Mouse (Mus musculus): ENCODE results near the gene Mbnl1. TPM values are rescaled to one million over a fixed set of nuclear protein-coding genes. Genes with fewer than 3 reads are reported as not detected.

Gene Mbnl1
- polyA plus RNA-seq, 1 experiment from 2014 or later = 33.3 TPM

DNA sequence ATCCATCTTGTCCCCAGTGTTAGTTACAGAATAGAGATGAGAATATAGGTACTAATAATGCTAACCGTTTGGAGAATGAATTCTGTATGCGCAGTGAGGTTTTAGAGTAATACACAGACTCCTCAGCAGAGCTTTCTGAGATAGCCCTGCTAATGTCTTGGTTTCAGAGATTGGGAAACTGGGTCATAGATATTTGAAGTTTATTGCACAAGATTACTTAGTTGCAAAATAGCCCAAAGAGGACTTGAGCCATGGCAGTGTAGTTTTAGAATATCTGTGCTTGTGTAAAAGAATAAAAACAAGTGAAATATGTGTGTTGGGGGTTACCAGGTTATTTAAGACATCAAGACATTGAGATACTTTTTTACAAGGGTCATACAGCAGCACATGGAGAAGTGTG lies 35.3 kb downstream of the Mbnl1 start:
- WGBS = 100% methylated on average over 2 of the region's 2 CpGs
- no peak overlapping the region for H3K9ac ChIP-seq (replicated peaks)
- no peak overlapping the region for H3K4me3 ChIP-seq
- no peak overlapping the region for H3K27ac ChIP-seq (replicated peaks)
- H3K36me3 ChIP-seq = no peaks in the 10 kb centered on the region
- no peak overlapping the region for H3K4me2 ChIP-seq (replicated peaks)
- no peak for ATAC-seq (ENCODE audit: low FRiP score, low read depth)
- H3K9me3 ChIP-seq = no peaks in the 10 kb centered on the region
- H3K27me3 ChIP-seq = no peaks in the 10 kb centered on the region
- H3K4me1 ChIP-seq = peaks cover 11% of the 10 kb centered on the region; the same call in 1 of the 2 replicates

DNA sequence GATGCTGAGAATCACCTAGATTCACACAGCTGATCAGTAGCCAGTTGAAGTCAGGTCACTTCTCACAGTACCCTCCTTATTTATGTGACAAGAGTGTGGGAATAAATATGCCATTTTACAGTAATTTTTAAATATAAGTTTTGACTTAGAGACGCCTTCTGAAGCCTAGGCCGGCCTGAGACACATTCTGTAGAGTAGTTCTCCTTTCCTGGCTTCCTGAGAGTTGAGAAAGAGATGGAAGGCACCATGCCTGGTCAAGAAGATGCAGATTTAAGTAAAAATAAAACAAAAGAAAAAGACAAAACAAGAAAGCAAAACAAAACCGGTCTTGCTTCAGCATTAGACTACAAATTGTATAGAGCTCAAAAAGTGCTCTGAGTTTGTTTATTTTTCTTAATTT lies 38.6 kb downstream of the Mbnl1 start:
- WGBS = 90% methylated on average over 3 of the region's 3 CpGs
- ATAC-seq (ENCODE audit: low FRiP score, low read depth) = no peak
- H3K9me3 ChIP-seq = no peaks in the 10 kb centered on the region
- H3K9ac ChIP-seq (replicated peaks) = no peak overlapping the region
- no peak overlapping the region for H3K4me3 ChIP-seq
- H3K4me1 ChIP-seq = peaks cover 10% of the 10 kb centered on the region
- no peaks in the 10 kb centered on the region for H3K36me3 ChIP-seq
- no peak overlapping the region for H3K4me2 ChIP-seq (replicated peaks)
- H3K27ac ChIP-seq (replicated peaks) = no peak overlapping the region
- H3K27me3 ChIP-seq = no peaks in the 10 kb centered on the region

DNA sequence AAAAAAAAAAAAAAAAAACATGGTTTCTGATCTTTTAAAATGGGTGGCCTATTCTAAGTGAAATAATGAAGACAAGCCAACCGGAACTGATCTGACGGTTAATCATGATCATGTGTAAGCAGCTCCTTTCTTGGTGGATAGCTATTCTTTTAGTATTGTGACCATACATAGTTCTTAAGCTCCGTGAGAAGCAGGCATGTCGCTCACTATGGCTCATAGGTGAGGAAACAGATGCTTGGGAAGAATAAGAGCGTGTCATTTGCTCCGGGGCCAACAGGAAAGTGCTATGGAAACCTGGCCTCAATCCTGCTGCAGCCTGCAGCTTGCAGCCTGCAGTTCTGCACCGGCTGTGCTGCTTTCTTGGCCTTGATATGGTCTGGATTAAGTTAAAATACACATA lies 40.7 kb downstream of the Mbnl1 start:
- H3K4me3 ChIP-seq = no peak overlapping the region
- peaks cover 14% of the 10 kb centered on the region for H3K4me1 ChIP-seq
- WGBS = 29% methylated on average over 7 of the region's 7 CpGs
- no peaks in the 10 kb centered on the region for H3K36me3 ChIP-seq
- no peak overlapping the region for H3K4me2 ChIP-seq (replicated peaks)
- no peak overlapping the region for H3K9ac ChIP-seq (replicated peaks)
- H3K27ac ChIP-seq (replicated peaks) = no peak overlapping the region
- no peaks in the 10 kb centered on the region for H3K9me3 ChIP-seq
- ATAC-seq (ENCODE audit: low FRiP score, low read depth) = peak; percentile 63
- no peaks in the 10 kb centered on the region; the same call in 1 of the 2 replicates for H3K27me3 ChIP-seq

DNA sequence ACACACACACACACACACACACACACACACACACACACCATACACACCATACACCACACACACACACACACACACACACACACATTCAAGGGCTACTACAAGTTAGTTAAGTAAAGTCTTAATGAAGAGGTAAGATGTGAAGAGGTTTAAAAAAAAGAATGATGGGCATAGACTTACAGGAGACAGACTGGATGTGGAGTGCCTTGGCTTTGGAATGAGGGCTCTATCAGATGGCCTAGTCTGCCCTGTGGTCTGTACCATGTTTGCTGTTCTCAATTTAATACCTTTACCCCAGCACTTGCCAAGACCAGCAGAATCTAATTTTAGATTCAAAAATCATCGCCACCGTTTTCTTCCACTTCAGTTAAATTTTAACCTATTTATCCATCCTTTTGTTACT lies 41.1 kb downstream of the Mbnl1 start:
- no peak overlapping the region for H3K27ac ChIP-seq (replicated peaks)
- no peak overlapping the region for H3K9ac ChIP-seq (replicated peaks)
- H3K36me3 ChIP-seq = no peaks in the 10 kb centered on the region
- H3K4me3 ChIP-seq = no peak overlapping the region
- H3K9me3 ChIP-seq = no peaks in the 10 kb centered on the region
- peaks cover 14% of the 10 kb centered on the region for H3K4me1 ChIP-seq
- ATAC-seq (ENCODE audit: low FRiP score, low read depth) = 0 out of 2 replicates have a peak, but pooled peaks have one; percentile 8
- WGBS = 82% methylated on average over 2 of the region's 2 CpGs
- H3K27me3 ChIP-seq = no peaks in the 10 kb centered on the region; the same call in 1 of the 2 replicates
- no peak overlapping the region for H3K4me2 ChIP-seq (replicated peaks)

DNA sequence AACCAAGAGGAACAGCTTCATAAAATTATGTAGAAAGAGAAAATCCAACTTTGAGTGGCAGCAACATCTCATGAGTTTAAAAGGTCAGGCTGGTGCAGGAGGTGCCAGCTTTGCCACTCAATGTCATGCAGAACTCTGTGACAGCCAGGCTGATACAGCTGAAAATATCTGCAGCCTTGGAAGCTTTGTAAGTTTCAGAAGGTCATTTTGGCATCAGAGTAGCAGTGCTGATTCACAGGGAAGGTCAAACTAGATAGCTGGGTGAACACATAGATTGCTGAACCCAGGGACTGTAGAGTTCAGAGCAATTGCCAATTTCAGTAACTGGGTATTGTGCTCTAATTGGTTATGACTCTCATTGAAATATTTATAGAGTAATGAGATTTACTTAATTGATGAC lies 42.8 kb downstream of the Mbnl1 start:
- no peak for ATAC-seq (ENCODE audit: low FRiP score, low read depth)
- Histone ChIP-seq H3K9me3 (no peaks in the 10 kb centered on the region), H3K27ac (replicated peaks) (no peak overlapping the region)

DNA sequence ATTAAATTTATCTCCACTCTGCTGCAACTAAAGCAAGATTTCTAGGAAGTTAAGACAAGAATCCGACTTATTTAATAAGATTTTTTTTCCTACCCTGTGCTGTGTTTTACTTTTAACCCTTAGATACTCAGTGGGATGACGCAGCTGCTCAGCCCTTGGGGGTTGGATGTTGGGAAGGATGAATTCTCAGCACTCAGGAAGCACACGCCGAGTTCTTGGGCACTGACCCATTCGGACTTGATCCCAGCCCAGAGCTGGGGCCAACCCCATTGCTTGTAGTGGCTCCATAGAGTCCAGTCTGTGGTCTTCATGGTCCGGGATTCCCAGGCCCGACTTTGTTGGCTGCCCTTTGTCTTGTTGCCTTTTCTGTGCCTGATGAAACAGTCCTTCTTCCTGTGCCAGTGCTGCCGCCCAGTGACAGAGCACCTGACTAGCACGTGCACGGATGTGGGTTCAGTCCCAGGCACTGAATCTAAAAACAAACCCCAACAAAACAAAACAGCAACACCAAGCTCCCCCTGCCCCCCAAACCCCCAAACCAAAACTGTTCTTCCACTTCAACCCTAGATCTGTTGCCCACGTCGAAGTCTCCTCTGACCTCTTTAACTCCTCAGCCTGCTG lies 43.5 kb downstream of the Mbnl1 start:
- Histone ChIP-seq H3K9me3 (no peaks in the 10 kb centered on the region), H3K4me1 (peaks cover 14% of the 10 kb centered on the region), H3K4me2 (replicated peaks) (no peak overlapping the region), H3K27ac (replicated peaks) (no peak overlapping the region), H3K36me3 (no peaks in the 10 kb centered on the region), H3K27me3 (no peaks in the 10 kb centered on the region; the same call in 1 of the 2 replicates), H3K9ac (replicated peaks) (no peak overlapping the region), H3K4me3 (no peak overlapping the region)
- WGBS = 40% methylated on average over 12 of the region's 12 CpGs
- ATAC-seq (ENCODE audit: low FRiP score, low read depth) = no peak; the same call in 1 of the 2 replicates

More for the DNA sequence above, 42.8 kb downstream of the Mbnl1 start:
- no peaks in the 10 kb centered on the region for H3K36me3 ChIP-seq
- H3K4me1 ChIP-seq = peaks cover 14% of the 10 kb centered on the region
- no peak overlapping the region for H3K4me2 ChIP-seq (replicated peaks)
- H3K4me3 ChIP-seq = no peak overlapping the region
- no peak overlapping the region for H3K9ac ChIP-seq (replicated peaks)
- no peaks in the 10 kb centered on the region; the same call in 1 of the 2 replicates for H3K27me3 ChIP-seq

DNA sequence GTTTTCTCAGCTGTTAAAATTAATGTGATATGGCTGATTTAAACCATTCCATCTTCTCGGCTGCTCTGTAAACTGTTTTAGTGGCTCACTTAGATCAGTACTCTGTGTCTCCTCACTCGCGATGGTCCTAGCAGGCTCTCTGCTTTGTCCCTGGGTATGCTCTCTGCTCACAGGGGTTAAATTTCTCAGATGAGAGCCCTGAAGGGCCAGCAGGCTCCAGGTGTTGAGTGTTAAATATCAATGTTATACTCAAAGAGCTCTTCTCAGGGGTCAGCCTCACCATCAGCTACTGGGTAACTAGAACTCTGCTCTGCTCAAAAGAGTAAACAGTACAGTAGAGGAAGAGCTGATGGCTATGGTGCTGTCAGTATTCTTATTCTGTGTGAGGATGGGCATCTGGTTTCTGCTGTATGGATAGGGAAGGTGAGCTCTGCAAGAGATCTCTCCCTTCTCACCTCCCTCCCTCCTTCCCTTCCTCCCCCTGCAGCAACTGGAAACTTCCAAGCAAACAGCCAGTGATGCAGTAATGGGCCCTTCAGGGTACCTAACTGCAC lies 44.7 kb downstream of the Mbnl1 start:
- Histone ChIP-seq H3K9ac (replicated peaks) (no peak overlapping the region), H3K4me2 (replicated peaks) (no peak overlapping the region), H3K4me3 (no peak overlapping the region), H3K27me3 (no peaks in the 10 kb centered on the region; the same call in 1 of the 2 replicates), H3K9me3 (no peaks in the 10 kb centered on the region), H3K27ac (replicated peaks) (no peak overlapping the region), H3K36me3 (no peaks in the 10 kb centered on the region), H3K4me1 (peaks cover 14% of the 10 kb centered on the region)
- ATAC-seq (ENCODE audit: low FRiP score, low read depth) = no peak
- 77% methylated on average over 3 of the region's 3 CpGs for WGBS

DNA sequence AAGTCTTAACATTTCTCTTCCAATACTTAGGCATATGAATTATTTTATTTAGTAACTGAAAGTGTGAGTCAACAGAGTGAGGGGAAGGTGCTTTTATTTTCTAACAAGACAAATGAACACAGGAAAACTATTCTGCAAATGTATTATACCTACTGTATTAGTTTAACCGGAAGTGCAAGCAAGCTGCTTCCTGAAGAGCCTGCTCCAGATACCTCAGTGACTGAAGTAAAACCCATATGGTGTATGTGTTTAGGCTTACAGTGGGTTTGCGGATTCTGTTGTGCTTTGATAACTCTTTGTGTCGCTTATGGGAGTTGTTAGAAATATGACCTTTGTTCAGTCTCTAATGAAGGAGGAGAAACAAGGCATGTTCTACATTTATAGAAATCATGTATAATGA lies 46.7 kb downstream of the Mbnl1 start:
- Histone ChIP-seq H3K36me3 (no peaks in the 10 kb centered on the region), H3K27ac (replicated peaks) (no peak overlapping the region), H3K9ac (replicated peaks) (no peak overlapping the region), H3K4me3 (no peak overlapping the region), H3K4me1 (peaks cover 4% of the 10 kb centered on the region; the same call in 1 of the 2 replicates), H3K9me3 (no peaks in the 10 kb centered on the region), H3K27me3 (no peaks in the 10 kb centered on the region; the same call in 1 of the 2 replicates), H3K4me2 (replicated peaks) (no peak overlapping the region)
- 87% methylated on average over 3 of the region's 3 CpGs for WGBS
- ATAC-seq (ENCODE audit: low FRiP score, low read depth) = no peak

DNA sequence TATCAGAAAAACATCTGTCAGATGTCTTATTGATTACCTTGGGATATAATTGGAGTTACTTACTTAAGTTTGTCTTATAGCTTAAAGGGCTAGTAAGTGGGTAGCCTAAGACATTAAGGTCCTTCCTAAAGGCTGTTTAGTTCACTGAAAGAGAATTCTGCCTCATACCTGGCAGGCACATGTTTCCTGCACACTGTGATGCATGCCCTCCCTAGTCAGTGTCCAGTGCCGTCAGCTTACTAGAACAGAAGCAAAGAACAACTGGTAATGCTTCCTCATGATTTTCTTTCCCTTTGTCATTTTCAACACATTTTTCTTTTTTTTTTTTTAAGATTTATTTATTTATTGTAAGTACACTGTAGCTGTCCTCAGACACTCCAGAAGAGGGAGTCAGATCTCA lies 51.5 kb downstream of the Mbnl1 start:
- Histone ChIP-seq H3K4me1 (peaks cover 18% of the 10 kb centered on the region), H3K27me3 (no peaks in the 10 kb centered on the region), H3K36me3 (no peaks in the 10 kb centered on the region), H3K27ac (replicated peaks) (no peak overlapping the region), H3K4me3 (no peak overlapping the region), H3K4me2 (replicated peaks) (no peak overlapping the region), H3K9me3 (no peaks in the 10 kb centered on the region), H3K9ac (replicated peaks) (no peak overlapping the region)
- ATAC-seq (ENCODE audit: low FRiP score, low read depth) = no peak
- 89% methylated on average over 1 of the region's 1 CpGs for WGBS

DNA sequence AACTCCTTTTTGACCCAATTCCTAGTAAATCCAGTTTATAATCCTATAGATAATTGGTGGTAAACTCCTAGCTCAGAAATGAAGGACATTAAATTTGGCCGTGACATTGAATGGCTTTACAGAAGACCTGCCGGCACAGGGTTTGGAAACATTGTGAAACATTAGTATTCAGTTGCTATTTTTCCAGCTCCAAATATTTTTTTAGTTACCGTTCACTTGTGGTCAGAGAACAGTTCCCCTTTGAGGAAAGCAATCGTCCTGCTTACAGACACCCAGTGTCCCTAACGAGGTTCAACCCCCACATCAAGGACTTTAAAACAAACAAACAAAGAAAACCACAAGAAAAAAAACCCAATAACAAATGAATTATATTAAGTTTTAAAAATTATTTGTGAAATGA lies 58.7 kb downstream of the Mbnl1 start:
- H3K9me3 ChIP-seq = no peaks in the 10 kb centered on the region
- H3K27me3 ChIP-seq = no peaks in the 10 kb centered on the region
- no peak overlapping the region for H3K9ac ChIP-seq (replicated peaks)
- H3K4me3 ChIP-seq = no peak overlapping the region
- no peaks in the 10 kb centered on the region for H3K36me3 ChIP-seq
- H3K4me2 ChIP-seq (replicated peaks) = no peak overlapping the region
- 77% methylated on average over 5 of the region's 5 CpGs for WGBS
- no peak for ATAC-seq (ENCODE audit: low FRiP score, low read depth)
- no peak overlapping the region for H3K27ac ChIP-seq (replicated peaks)
- peaks cover 31% of the 10 kb centered on the region for H3K4me1 ChIP-seq

DNA sequence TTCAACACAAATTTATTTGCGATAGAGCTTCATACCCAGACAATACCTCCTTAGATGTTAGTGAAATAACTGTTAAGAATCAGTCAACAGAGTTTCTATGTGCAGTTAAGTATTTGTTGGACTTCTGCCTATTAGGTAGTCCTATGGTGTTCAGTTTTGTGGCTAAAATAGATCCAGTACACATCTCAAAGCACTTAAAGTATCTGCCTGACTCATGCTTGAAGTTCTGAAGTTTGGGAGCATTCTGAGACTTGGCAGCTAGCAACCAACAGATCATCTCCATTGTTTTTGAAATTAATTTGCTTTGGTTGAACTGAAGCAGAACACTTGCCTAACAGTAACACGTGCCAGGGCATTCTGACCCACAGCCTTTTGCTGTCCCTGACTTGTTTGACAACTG lies 59.2 kb downstream of the Mbnl1 start:
- Histone ChIP-seq H3K4me1 (peaks cover 29% of the 10 kb centered on the region), H3K9ac (replicated peaks) (no peak overlapping the region), H3K4me2 (replicated peaks) (no peak overlapping the region), H3K4me3 (no peak overlapping the region), H3K36me3 (no peaks in the 10 kb centered on the region), H3K27me3 (no peaks in the 10 kb centered on the region), H3K27ac (replicated peaks) (no peak overlapping the region), H3K9me3 (no peaks in the 10 kb centered on the region)
- WGBS = 64% methylated on average over 2 of the region's 2 CpGs
- no peak for ATAC-seq (ENCODE audit: low FRiP score, low read depth)

DNA sequence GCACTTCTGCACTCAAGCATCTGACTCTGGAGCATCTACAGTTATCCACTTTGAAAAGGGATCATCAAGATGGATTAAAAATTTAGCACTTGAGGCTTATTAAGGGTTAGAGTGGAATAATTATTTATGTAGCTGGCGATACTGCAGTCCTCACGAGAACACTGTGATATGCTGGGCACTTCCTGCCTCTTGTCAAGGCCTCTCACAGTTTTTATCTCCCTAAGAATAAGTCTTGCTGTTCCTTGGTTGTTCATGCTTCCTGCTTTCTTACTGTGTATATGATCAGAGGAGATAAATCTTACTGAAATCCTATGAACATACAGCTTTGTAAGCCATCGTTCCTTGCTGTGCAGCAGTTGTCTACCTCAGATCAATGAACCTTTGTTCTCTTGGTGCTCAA lies 62.6 kb downstream of the Mbnl1 start:
- Histone ChIP-seq H3K36me3 (no peaks in the 10 kb centered on the region), H3K4me3 (no peak overlapping the region), H3K27me3 (no peaks in the 10 kb centered on the region), H3K9me3 (no peaks in the 10 kb centered on the region), H3K9ac (replicated peaks) (no peak overlapping the region), H3K4me2 (replicated peaks) (no peak overlapping the region), H3K4me1 (peaks cover 13% of the 10 kb centered on the region; the same call in 1 of the 2 replicates), H3K27ac (replicated peaks) (no peak overlapping the region)
- ATAC-seq (ENCODE audit: low FRiP score, low read depth) = no peak
- 69% methylated on average over 3 of the region's 3 CpGs for WGBS

DNA sequence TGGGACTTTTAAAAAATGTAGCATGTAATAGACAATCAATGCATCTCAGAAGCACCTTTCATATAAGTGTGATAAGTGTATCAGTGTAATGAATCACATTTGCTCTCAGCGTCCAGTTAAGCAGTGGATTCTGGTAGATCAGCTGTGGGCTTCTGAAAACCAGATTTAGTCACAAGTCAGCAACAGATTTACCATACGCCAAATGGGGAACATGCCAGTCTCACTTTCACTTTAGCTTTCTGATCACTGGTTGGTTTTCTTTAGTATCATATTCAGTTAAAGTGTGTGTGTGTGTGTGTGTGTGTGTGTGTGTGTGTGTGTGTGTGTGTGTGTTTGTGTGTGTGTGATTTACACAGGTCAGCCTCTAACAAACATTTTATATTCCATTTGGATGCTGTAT lies 64.4 kb downstream of the Mbnl1 start:
- WGBS = 89% methylated on average over 2 of the region's 2 CpGs
- no peak overlapping the region for H3K4me3 ChIP-seq
- no peaks in the 10 kb centered on the region for H3K9me3 ChIP-seq
- H3K4me2 ChIP-seq (replicated peaks) = no peak overlapping the region
- ATAC-seq (ENCODE audit: low FRiP score, low read depth) = no peak
- no peaks in the 10 kb centered on the region for H3K27me3 ChIP-seq
- no peak overlapping the region for H3K9ac ChIP-seq (replicated peaks)
- H3K27ac ChIP-seq (replicated peaks) = no peak overlapping the region
- H3K4me1 ChIP-seq = peaks cover 13% of the 10 kb centered on the region; the same call in 1 of the 2 replicates
- no peaks in the 10 kb centered on the region for H3K36me3 ChIP-seq
